Mouse (Mus musculus): ENCODE measurements around the gene Ankrd54. TPM values are rescaled to one million over a fixed set of nuclear protein-coding genes. Genes with fewer than 3 reads are reported as not detected.

The Ankrd54 gene
- 13.0 and 17.1 TPM in 2 replicates for total RNA-seq (2023)

DNA sequence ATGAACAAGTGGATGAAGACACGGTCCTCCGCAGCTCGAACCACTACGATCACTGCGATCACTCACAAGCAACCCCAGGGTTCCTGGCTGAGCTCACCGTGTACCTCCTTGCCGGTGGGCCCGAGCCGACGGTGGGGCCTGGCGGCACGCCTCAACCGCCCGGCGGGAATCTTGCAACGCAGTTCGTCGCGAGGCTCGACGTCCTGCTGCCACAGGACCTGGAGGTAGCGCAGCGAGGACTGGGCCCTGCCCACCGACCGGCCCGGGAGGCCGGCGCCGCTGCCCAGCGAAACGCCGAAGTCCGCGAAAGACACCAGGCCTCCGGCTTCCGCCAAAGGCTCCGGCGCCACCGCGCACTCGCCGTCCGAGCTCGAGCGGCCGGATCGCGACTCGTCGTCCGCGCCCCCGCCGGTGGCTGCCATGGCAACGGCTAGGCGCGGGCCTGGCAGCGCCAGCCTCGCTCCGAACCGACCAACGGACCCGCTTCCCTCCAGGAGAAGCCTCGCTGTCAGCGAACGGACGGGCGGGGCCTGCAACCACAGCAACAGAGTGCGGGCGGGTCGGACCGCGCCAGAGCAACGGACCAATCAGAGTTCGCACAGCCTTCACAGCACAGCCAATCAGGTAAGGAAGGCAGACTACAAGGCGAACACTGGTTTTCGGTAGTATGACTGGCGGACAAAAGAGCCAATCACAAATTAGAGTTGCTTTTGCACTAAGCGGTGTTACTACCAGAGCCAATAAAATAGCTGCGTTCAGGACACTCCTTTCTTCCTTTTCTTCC is at the start of gene Ankrd54:
Gene Ankrd54, minus strand, starts transcription at position 518 of the 784 bp plus-strand sequence.

DNA sequence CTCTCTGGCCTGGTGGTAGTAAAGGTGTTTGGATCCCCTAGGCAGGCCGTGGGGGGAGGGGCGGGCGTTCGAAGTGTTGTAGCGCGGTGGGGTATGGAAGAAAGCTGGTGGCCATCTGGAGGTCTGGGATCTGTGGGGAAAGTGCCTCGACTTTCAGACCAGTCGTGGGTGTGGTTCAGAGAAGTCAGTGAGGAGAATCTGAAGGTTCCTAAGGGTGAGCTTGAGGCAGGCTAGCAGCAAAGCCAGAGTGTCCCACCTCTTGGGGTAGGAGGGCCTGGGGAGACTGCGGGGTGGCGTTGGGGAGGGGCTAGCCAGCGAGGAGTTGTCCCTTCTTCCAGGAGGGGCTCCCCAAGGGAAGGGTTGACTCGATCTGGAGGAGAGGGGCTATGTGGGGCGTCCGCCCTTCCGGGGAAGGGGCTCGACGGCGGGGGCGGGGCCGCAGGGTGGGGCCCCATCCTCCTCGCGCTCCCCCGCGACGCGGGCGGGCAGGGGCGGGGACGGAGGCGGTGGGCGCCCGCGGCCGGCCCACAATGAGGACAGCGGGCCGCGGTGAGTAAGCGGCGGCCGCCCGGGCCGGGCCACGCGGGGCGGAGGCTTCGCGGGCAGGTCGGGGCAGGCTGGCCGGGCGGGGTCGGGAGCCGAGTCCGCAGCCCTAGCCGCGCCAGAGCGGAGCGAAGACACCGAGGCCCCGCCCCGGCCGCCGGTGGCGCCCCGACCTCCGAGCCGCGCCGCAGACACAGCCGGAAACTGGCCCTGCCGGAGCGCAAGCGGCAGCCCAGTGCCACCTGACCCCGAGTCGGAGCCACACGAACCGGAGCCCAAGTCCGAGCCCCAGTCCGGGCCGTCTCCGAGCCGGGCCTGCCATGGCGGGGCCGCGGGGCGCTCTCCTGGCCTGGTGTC is 46.0 kb upstream of the Ankrd54 start, which contains the start of gene Micall1:
Gene Micall1, plus strand, starts transcription at position 478 of the 900 bp plus-strand sequence.

DNA sequence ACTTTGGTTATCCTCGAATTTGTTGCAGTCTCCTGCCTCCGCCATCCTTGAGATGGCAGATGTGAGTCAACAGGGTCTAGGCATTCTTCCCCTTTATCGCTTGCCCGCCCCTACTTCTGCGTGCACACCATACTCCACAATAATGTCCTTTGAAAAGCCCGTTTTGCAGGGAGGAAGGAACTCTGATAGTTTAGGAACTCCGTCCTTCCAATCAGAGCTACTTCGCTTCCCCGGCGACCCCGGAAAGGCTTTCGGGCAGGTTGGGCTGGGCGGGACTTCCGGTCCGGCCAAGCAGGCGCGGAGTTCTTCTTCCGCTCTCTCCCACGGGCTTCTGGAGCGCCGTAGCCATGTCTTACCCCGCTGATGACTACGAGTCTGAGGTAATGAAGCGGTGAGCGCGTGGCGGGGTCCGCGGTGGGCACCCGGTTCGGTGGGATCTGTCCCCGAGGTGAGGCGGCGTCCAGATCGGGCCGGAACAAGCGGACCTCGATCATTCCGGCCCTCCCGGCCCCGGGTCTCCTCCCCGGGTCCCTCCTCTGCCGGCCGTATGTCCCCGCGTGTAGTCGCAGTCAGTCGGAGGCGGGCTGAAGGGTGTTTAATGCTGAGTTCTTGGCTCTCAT is 12.3 kb upstream of the Ankrd54 start, which contains the start of gene Eif3l:
Gene Eif3l, plus strand, starts transcription at position 267 of the 620 bp plus-strand sequence.

DNA sequence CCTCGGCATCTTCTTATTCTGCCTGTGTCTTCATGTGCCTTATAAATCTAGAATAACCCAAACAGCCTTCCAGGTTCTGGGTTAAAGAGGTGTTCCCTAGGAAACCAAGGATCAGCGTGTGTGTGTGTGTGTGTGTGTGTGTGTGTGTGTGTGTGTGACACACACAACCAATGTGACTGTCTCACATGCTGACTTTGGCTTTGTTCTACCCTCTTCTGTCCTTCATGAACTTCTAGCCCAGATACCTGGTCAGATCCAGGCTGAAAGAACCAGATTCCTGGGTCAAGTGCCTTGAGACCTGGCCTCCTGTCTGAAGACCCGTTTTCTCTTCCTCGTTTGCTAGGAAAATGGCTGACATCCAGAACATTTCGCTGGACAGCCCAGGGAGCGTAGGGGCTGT is 21.1 kb downstream of the Ankrd54 start, which contains the start of gene Galr3:
Gene Galr3, plus strand, starts transcription at position 301 of the 400 bp plus-strand sequence.

DNA sequence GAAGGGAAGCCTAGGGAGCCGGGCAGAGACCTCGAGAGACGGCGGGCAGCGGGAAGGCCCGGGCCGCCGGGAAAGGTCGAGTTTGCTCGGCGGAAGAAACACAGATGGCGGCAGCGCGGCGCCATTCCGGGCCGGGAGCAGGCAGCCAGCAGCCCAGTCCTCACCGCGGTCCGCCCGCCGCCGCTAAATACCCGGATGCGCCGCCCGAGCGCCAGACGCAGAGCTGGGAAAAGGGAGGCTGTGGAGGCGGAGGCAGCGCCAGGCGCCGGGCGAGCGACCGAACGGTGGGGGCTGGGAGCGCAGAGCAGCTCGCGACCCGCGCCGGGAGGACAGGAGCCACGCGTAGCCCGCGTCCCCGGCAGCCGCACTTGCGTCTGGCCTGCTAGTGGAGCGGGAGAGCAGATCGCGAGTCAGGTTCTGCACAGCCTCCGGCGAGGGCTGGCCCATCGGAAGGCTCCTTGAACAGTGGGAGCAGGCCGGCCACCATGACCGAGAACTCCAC is 34.4 kb downstream of the Ankrd54 start, which contains the start of gene H1f0:
Gene H1f0, plus strand, starts transcription at position 214 of the 502 bp plus-strand sequence.

Other genes with a start within 250 kb of the Ankrd54 start
- 0.16 TPM in 1 of 2 replicates, not detected in the other for gene Cdc42ep1, start 220.3 kb downstream of the Ankrd54 start, total RNA-seq (2023)
- not detected in 2 replicates for gene Lgals2, start 207.4 kb downstream of the Ankrd54 start, total RNA-seq (2023)
- gene Gga1, start 185.7 kb downstream of the Ankrd54 start, total RNA-seq (2023), result 78.1 and 82.2 TPM in 2 replicates
- gene Gm49510, start 163.2 kb downstream of the Ankrd54 start, total RNA-seq (2023), result not detected in 2 replicates
- gene Sh3bp1, start 163.1 kb downstream of the Ankrd54 start, total RNA-seq (2023), result 79.0 and 84.2 TPM in 2 replicates
- gene Pdxp, start 149.0 kb downstream of the Ankrd54 start, total RNA-seq (2023), result 1.5 and 2.1 TPM in 2 replicates
- 96.1 and 170 TPM in 2 replicates for gene Lgals1, start 136.2 kb downstream of the Ankrd54 start, total RNA-seq (2023)
- gene Nol12, start 128.0 kb downstream of the Ankrd54 start, total RNA-seq (2023), result 13.9 and 16.8 TPM in 2 replicates
- gene Triobp, start 115.2 kb downstream of the Ankrd54 start, total RNA-seq (2023), result 187 and 211 TPM in 2 replicates
- 16.5 and 23.8 TPM in 2 replicates for gene H1f0, start 34.4 kb downstream of the Ankrd54 start, total RNA-seq (2023)
- gene Galr3, start 21.0 kb downstream of the Ankrd54 start, total RNA-seq (2023), result not detected in 2 replicates
- 51.7 and 52.6 TPM in 2 replicates for gene Eif3l, start 12.3 kb upstream of the Ankrd54 start, total RNA-seq (2023)
- 14.2 and 16.5 TPM in 2 replicates for gene Micall1, start 46.0 kb upstream of the Ankrd54 start, total RNA-seq (2023)
- 18.8 and 28.4 TPM in 2 replicates for gene Polr2f, start 78.1 kb upstream of the Ankrd54 start, total RNA-seq (2023)
- gene 1700088E04Rik, start 78.4 kb upstream of the Ankrd54 start, total RNA-seq (2023), result not detected in 2 replicates
- not detected in 2 replicates for gene Sox10, start 102.3 kb upstream of the Ankrd54 start, total RNA-seq (2023)
- 4.7 and 7.6 TPM in 2 replicates for gene Pick1, start 166.3 kb upstream of the Ankrd54 start, total RNA-seq (2023)
- 0.16 TPM in 1 of 2 replicates, not detected in the other for gene Gm49486, start 166.5 kb upstream of the Ankrd54 start, total RNA-seq (2023)
- not detected in 2 replicates for gene Slc16a8, start 191.9 kb upstream of the Ankrd54 start, total RNA-seq (2023)
- not detected in 2 replicates for gene Baiap2l2, start 222.6 kb upstream of the Ankrd54 start, total RNA-seq (2023)